Mouse (Mus musculus) spleen, postnatal 4 days (tissue): ENCODE measurements at regions not wholly inside any gene's neighbourhood (a gene's known extent, or its start where the extent isn't known, plus 50 kb on each side); places are given as distances from the start of the nearest gene placed in this dataset.

Source experiments
- DNase-seq, 2 experiments: peaks; one replicate each; pipeline ENCODE4 v3.0.0; 2022; ENCODE audit warnings: low spot score in 2 of 2

DNA sequence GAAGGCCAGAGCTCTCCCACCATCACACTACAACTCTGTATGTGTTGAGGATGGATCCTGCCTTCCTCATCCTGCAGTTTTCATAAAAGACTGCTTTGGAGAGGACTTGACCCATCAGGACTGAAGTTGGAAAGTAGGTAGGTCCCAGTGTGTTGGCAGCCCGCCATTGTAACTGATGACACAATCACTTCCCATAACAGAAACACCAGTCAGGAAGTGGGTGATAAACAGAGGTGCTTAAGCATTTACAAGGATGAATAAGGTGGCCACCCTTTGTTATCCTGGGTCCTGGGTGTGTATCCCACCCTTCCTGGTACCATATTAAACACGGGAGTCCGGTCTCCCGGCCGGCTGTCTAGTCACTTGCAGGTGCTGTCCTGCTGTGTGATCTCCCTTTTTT is 118.3 kb downstream of the Snx10 start:
- DNase-seq, result no peak

DNA sequence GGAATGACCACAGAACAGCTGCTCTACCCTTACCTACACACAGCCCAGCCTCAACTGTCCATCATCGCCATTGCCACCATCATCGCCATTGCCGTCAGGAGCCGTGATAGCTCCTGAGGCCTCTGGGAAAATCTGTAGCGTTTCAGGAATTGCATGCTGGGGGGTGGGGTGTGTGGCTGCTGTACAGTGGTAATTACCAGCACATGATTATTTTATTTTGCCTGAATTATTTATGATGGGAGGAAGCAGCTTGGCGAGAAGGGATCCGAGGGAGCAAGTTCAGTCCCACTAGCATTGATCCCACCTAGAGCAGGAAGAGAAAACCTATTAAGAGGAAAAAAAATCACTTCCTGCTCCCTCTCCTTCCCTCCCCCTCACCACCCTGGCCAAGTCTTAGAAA is 125.1 kb downstream of the Snx10 start:
- DNase-seq, result no peak

DNA sequence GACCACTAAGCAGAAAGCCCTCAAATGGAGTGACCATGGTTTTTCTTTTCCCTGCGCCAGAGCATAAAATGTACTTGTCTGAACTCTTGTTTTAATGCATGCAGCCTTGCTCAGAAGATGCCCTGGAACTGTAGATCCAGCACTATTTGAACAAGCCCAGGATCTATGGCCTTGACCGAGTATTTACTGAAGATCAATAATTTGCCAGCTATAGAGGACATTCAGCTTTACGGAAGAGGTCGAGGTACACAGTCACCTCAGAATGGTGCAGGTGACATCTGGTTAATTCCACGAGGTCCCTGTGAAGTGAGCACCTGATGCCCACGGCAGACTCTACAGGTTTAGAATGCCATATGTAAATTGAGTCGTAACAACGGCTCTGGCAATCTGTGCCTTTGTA is 130.1 kb downstream of the Snx10 start:
- no peak for DNase-seq

DNA sequence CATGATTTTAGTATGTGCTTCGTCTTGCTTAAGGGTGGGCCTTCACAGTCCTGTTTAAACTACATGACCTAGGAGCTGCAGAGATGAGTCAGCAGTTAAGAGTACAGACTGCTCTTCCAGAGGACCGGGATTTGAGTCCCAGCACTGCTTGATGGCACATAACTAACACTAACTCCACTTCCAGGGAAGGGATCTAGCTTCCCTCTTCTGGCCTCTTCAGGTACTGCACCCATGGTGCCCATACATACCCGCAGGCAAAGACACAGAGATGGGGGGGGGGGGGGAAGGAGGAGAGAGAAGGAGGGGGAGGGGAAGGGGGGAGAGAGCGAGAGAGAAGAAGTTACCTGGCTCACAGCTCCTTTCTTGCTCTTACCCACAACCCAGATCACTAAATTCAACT is 131.3 kb downstream of the Snx10 start:
- no peak for DNase-seq

DNA sequence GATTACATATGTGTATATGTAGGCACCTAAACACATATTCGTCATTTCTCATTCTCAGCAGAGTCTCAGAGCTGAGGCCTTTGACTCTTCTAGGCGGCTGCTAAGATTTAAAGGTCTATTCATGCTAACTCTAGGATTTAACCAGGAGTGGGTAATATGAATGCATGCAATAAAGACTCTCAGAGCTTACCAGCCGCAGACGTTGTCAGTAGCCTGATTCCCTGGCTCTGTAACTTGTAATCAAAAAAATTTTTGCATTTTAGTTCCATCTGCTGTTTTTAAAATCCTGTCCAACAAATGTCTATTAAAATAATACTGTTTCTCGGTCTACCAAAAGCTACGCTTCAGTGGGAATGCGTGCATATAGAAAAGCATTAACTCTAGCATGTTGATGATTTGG is 132.4 kb downstream of the Snx10 start:
- DNase-seq, result no peak

DNA sequence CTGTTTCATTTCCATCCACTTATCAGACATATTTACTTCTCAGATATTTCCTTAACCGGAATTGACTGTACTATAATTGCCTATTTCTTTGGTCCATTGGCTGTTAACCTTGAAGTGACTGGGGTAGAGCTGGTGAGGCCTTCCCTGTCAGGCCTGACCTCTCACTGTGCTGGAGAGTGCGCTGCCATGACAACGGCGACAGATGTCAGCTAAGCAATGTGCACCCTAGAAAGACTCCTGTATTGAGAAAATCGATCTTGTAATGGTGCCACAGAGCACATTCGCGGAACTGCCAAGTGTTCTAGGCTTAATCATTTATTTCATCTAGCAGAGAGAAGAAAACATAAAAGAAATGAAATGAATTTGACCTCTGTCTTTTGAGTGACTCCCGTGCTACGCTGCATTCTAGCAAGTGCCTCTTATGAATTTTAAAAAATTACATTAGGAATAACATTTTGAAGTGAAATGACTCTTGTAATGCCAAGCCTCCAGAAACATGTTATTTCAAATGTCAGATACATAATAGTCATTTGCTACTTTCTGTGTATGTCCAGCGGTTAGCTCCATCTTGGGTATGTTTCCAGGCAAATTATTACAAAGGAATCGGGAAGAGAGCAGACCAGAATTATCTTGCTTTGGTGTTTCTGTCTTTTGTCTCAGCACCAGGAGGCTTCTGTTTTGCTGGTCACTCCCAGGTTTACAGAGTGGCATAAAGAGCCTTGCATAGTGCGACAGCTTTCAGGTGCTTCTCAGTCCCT is 133.4 kb downstream of the Snx10 start:
- DNase-seq, result no peak

DNA sequence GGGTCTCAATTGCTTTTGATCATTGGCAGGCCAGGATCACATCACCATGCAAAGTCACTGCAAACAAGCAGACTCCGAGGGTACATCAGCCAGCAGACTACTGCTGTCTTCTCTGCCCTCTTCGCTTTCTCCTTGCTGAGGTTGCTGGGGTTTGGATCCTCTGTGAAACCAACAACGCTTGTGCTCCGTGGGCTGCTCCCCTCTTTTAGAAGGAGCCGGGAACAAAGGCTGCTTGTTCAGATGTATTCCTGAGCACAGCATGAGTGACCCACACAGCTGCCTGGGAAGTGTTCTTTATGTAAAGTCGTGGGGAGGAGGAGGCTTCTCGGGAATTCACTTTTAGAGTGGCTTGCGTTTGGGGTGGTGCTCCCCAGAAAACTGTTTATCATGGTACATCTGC is 134.7 kb downstream of the Snx10 start:
- DNase-seq, result no peak

DNA sequence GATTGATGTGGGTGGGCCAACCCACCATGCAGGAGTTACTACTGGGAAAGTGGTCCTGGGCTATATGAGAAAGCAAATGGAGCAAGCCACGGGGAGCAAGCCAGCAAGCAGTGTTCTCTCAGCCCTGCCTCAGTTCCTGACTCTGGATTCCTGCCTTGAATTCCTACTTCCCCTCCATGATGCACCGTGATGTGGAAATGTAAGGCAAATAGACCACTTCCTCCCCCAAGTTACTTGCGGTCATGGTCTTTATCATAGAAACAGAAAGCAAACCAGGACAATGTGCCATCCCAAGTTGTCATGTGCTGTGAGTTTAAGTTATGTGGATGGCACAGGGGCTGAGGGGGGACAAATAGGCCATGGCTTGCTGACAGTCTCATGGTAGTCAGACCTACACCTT is 139.5 kb downstream of the Snx10 start:
- no peak for DNase-seq

DNA sequence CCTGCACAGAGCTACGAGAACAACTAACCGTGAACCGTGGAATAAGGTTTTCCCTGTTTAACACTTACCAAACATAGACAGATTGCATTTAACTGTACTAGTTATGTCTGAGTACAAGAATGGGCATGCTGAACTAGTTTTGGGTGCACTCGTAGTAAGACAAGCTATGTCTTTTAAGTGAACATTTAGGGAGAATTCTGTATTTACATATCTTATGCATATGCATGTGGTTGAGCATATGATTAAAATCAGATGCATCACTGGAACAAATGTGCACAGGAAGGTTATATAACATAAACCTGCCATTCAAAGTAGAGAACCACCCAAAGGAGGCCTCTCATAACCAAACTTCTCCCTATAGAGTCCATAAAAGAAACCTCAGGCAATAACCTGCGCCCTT is 140.3 kb downstream of the Snx10 start:
- no peak for DNase-seq

DNA sequence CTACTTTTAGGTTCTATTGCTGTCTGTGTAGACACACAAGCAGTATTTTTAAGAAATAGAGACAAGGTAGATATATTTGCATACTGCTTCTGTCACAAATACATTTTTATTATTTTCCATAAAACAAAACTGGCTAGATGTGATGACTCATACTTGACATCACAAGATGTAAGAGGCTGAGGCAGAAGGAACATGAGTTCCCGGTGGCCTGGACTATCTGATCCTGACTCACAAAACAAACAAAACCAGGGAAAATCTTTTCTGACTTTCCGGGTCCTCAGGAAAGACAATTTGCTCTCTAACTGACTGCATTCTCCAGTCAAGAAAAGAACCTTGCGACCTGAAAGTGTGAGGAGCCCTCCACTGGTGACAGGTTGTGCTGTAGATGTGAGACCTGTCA is 143.3 kb downstream of the Snx10 start:
- no peak for DNase-seq

DNA sequence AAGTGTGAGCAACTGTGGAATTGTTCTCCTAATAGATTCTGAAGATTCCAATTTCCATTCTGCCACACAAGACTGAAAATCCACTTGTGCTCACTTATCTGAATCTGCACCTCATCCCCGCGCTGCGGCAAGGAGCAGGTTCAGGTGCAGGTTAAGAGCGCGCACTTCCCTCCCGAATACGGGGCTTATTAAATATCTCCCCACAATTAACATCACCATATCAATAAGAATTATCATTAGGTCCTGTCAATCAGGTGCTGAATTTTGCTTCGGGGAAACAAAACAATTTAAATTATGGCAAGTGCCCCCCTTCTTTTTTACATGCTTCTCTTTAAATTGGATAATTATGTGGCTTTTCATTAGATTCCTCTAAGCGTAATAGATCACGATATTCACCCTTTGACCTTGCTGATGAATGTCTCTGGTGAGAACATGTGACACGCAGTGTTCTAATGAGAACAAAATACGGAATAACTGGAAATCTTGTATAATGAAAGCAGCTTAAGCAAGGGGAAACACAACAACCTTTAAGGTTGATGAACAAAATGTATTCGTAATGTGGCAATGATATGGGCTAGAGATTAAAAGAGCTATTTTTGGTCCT is 151.7 kb downstream of the Snx10 start:
- DNase-seq, result no peak

DNA sequence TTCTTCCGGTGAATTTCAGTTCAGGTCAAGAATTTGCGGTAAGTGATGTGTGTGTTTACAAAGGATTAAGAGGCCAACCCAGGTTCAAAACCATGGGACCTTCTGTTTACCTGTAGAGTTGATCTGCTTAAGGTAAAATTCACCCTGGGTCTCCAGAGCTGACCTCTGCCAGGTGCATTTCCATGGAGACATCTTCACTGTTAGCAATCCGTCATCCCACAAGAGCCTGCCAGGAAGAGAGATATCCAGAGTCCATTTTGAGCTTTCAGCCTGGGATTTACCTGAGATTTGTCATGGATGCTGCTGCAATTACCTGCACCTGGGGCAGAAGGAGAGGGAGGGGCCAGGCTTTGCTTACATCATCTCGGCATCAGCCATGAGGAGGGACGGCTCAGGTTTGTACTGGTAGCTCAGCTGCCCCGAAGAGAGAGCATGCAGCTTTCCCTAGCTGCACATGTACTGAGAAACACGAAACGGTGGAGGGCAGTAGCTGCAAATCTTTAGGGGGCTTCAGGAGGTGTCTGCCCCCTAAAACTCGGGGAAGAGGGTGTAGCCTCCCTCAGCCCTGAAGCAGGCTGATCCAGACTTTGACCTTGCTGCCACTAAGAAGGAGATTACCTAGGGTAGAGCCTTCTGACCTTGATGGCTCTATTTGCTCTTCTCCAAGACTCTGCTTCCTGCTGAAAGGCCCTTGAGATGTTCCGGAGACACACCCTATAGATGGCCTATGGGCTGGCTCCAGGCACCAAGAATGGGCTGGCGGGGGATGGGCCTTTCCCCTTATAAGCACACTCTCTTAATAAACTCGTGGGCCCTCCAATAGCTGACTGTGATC is 153.7 kb downstream of the Snx10 start:
- DNase-seq, result no peak

DNA sequence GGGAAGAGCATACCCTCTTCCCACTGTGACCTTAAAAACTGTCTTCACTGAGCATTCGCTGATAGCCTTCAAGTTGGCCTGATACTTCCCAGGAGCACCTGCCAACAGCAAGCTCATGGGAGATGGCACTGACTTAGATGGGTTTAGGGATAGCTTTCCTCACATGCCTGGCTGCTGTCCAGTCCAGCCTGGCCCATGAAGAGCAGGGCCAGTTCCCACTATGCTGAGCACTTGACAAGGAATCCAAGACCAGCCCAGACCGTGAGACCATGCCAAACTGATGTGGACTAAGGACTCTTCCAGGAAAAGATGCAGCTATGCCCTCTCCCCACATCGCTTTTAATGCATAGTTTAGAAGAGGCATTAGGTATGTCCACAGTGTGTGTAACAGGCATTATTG is 155.0 kb downstream of the Snx10 start:
- DNase-seq, result no peak

DNA sequence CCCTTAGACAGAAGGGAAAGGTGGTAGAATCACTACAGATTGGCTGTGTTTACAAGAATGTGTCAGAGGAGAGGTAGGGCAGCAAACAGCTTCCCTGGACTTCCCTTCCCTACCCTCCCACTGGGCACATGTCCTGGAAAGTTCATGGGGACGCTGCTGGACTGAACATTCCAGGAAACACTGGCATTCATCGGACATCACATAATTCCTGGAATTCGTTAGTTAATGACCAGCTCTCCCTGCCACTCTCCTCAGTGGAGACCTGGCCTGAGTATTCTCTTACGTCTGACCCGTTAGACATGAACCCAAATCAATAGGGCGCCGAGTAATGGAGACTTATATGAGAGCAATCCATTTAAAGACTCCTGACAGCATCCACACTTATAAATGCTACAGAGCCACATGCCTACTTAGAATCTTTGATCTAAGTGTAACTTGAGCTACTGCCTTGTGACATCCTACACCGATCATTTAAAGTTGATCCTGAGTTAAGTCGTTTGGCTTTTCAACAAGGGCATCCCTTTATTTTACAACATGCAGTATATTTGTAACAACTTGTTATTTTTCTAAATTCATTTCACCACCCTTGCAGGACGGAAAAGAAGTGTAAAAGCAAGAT is 156.6 kb downstream of the Snx10 start:
- no peak for DNase-seq

DNA sequence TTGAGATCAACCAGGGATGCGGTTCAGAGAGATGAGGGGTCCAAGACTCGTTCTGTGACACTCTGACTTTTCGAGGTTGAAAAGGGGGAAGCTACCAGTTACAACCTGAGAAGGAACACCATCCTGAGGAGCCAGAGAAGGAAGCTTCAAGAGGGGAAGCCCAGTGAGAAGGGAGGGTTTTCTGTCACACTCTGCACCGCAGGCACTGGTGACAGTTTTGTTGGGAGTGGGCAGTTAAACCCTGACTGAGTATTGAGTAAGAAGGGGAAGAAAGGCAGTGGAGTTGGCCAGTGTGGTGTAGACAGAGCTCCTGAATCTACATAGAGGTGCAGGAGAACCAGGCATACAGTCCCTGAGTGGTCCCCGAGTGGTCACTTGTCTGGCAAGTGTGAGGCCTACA is 159.4 kb downstream of the Snx10 start:
- no peak for DNase-seq

DNA sequence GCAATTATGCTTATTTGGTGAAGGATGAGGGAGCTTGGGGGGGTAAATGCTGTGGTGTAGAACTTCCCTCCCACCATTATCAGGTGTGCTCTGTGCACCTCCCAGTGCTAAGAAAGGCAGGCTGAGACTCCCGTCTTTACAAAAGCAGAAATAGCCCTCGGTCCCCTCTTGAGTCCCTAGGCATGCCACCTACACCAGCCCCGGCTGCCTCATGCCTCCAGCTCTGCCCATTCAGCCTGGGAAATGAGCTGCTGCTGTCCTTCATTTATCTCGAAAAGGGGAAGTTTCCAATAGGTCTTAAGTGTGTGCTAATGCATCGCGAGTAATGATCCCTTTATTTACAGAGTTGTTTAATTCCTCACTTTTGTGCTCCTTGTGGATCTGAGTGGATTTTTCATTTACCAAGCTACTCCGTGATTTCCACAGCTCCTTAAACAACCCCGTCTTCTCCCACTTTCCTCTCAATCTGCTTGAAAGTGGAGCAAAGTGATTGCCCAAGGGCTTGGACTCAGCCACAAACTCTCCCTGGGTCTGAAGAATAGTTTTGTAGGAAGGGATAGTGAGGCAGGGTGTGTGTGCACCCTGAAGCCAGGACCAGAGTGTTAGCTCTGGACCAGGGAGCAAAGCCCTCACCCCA is 162.1 kb downstream of the Snx10 start:
- DNase-seq, result no peak

DNA sequence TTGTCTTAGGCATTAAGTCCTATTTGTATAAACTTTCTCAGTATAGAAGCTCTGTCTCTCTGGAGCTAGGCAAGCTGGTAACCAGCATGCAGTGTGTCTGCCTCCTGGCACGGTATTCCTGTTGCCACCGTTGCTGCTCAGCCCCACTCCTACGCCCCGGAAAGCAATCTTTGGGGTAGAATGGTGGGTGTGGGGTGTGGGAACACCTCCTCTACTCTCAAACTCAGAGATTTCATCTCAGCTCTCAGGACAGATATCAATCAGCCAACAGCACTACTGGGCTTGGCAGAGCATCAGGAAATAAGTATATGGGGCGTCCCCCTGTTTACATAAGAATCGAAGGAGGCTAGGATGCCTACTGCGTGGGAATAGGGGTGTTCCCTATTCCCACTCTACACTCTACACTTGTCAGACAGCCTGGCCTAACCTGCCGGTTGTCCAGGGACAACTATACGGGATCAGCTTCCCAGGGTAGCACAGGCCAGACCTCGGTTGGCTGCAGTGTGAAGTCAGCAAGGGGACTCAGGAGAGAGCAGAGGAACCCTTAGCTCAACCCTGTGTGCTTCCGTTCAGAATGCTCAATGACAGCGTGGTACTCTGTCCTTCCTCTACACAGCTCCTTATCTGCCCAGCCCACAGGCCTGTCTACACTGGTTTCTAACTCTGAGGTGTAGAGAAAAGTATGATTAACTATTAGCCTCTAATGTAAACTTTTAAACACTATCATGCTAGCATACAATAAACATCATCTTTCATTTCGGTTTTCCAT is 167.3 kb downstream of the Snx10 start:
- no peak for DNase-seq

DNA sequence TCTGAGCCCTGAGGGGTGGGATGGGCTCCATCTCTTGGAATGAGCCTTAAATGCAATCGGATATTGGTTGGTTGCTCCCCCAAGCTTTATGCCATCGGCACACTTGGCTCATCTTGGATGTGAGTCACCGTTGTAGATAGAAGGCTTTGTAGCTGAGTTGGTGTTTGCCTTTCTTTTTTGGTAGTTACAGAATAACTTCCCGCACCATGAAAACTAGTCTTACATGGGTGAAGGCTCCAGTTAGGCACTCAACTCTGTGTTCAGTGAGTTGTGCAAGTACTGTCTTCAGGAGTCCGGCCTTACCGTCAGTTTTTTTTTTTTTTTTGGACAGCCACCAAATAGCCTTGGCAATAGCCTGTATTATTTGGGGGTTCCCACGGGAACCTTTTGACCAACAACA is 170.3 kb downstream of the Snx10 start:
- DNase-seq, result no peak

DNA sequence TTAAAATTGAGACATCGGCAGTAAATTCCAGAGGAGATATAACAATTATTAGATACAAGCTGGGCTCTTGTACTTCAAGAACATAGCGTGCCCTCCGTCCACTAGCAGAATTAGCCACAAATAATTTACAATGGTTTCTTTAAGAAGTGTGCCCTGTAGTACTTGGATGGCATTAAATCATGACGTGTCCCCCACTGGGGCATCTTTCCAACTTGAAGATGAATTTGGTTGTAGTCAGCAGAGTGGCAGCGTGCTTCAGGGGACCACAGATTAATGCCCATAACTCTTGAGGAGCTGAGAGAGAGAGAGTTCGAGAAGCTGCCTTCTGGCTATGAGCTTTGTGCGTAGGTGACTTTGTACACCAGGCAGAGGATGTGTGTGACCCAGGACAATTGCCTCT is 172.7 kb downstream of the Snx10 start:
- no peak for DNase-seq

DNA sequence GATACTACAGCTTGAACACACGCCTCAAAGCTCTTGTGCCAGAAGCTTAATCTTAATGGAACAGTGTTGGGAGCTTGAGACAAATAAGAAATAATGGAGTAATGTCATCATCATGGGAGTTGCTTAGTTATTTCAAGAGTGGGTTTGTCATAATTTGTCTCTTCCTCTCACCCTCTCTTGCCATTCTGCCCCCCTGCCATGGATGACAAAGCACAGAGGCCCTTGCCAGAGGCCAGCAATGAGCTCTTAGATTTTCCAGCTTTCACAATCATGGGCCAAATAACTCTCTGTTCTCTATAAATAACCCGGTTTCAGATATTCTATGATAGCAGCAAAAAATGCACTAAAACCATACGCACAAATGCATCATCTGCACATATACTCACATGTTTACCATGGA is 174.1 kb downstream of the Snx10 start:
- no peak for DNase-seq

DNA sequence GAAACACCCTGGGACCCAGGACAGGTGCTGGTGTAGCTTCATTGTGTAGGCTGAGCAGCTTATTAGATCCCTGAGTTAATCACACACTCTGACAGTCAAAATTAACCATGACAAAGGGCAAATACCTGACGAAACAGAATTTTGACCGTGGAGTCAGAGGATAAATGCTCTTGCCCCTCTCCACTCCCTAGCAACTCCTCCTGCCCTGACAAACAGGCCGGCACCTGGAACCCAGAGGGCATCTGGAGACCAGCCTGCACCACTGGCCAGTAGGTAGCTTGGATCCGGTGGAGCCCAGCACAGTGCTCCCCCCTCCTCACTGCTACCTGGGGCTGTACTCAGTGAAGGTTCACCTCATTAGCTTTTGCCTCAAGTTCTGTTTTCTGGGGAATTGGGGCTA is 174.5 kb downstream of the Snx10 start:
- DNase-seq, result no peak
